Mouse (Mus musculus): ENCODE data around the gene Med18. TPM values are rescaled to one million over a fixed set of nuclear protein-coding genes. Genes with fewer than 3 reads are reported as not detected.
"Not testable (repeated sequence)": the region's sequence is repeated elsewhere in the genome, so short reads cannot be mapped to it uniquely, and the experiment has no call there.

Med18 gene
- total and polyA plus RNA-seq, 2 experiments from 2014 or later: 6.6 to 10.2 TPM

DNA sequence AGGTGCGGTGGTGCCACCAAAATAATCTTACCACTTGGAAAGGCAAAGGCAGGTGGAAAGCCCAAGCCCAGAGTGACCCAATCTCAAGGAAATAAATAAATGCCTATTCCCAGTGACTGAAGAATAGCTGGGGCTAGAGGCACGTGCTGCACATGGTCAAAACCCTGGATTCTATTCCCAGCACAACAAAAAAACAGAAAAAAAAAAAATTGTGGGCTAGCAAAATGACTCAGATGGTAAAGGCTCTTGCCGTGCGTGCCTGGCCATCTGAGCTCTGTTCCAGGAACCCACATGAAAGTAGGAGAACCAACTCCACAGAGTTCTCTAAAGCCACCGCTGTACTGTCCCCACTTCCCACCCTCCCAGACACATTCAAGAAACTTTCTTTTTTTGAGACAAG is 43.2 kb downstream of the Med18 start:
- ATAC-seq (ENCODE audit: insufficient read depth, low read depth): no peak
- H3K36me3 ChIP-seq (replicated peaks; ENCODE audit: control insufficient read depth, insufficient read depth, low read length): no peaks in the 10 kb centered on the region
- H3K27me3 ChIP-seq (ENCODE audit: control insufficient read depth, insufficient read depth, low read length): no peaks in the 10 kb centered on the region
- H3K27ac ChIP-seq (ENCODE audit: low read depth): peak overlapping the region; percentile 97; the same call in 1 of the 2 replicates
- 69% methylated on average over 5 of the region's 5 CpGs for WGBS
- H3K4me1 ChIP-seq (ENCODE audit: control insufficient read depth, insufficient read depth): peaks cover 23% of the 10 kb centered on the region; the same call in 1 of the 2 replicates
- peak overlapping the region; percentile 72 for H3K4me2 ChIP-seq (ENCODE audit: low read depth, low read length)
- H3K4me3 ChIP-seq (ENCODE audit: low read depth, low read length): peak overlapping the region; percentile 83; the same call in 1 of the 2 replicates
- no peaks in the 10 kb centered on the region for H3K9me3 ChIP-seq (replicated peaks; ENCODE audit: control insufficient read depth, low read length)
- no peak for DNase-seq (ENCODE audit: low spot score)
- 0 out of 2 replicates have a peak overlapping the region, but pooled peaks have one; percentile 86 for H3K9ac ChIP-seq (replicated peaks; ENCODE audit: low read depth, low read length)
- TF ChIP-seq EP300 (IDR thresholded peaks at IDR 0.05; ENCODE audit: low read depth): no peak
- TF ChIP-seq CTCF (IDR thresholded peaks at IDR 0.05; ENCODE audit: low read depth): no peak

DNA sequence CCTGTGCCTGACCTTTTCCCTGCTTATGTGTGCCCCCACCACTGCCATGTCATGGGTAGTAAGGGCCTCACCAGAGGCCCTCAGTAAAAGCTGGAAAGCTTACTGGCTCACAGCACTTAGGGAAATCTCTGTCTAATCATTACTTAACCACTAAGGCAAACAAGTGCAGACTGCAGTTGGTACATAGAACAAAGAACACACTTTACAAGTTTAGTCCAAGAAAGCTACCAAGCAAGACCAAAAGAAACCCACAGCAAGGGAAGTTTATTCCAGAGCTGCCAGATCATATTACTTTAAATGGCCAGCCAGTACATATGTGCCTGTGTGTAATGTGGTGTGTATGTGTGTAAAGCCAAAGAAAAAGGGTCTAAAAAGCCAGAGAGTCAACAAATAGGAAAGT is 47.8 kb downstream of the Med18 start:
- no peak overlapping the region for H3K27ac ChIP-seq (ENCODE audit: low read depth)
- H3K4me3 ChIP-seq (ENCODE audit: low read depth, low read length): no peak overlapping the region
- no peaks in the 10 kb centered on the region for H3K9me3 ChIP-seq (replicated peaks; ENCODE audit: control insufficient read depth, low read length)
- DNase-seq (ENCODE audit: low spot score) (no peak), ATAC-seq (ENCODE audit: insufficient read depth, low read depth) (no peak)
- H3K27me3 ChIP-seq (ENCODE audit: control insufficient read depth, insufficient read depth, low read length): no peaks in the 10 kb centered on the region
- H3K4me2 ChIP-seq (ENCODE audit: low read depth, low read length): no peak overlapping the region
- peaks cover 20% of the 10 kb centered on the region; the same call in 1 of the 2 replicates for H3K4me1 ChIP-seq (ENCODE audit: control insufficient read depth, insufficient read depth)
- H3K36me3 ChIP-seq (replicated peaks; ENCODE audit: control insufficient read depth, insufficient read depth, low read length): peaks cover 8% of the 10 kb centered on the region
- TF ChIP-seq EP300 (IDR thresholded peaks at IDR 0.05; ENCODE audit: low read depth) (no peak), CTCF (IDR thresholded peaks at IDR 0.05; ENCODE audit: low read depth) (no peak)
- H3K9ac ChIP-seq (replicated peaks; ENCODE audit: low read depth, low read length): no peak overlapping the region

DNA sequence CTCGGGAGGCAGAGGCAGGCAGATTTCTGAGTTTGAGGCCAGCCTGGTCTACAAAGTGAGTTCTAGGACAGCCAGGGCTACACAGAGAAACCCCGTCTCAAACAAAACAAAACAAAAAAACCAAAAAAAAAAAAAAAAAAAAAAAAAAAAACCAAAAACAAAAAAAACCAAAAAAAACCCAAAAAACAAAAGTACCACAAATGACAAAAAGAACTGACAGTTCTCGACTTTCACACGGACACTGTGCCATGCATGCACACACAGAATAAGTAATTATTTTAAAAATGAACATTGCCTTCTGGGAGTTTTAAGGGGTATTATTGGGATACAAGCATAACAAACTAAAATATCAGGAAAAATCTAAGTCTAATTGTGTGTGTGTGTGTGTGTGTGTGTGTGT is 50.5 kb downstream of the Med18 start:
- WGBS: 93% methylated on average over 4 of the region's 4 CpGs
- H3K4me2 ChIP-seq (ENCODE audit: low read depth, low read length); H3K9ac ChIP-seq (replicated peaks; ENCODE audit: low read depth, low read length); H3K4me1 ChIP-seq (ENCODE audit: control insufficient read depth, insufficient read depth); H3K9me3 ChIP-seq (replicated peaks; ENCODE audit: control insufficient read depth, low read length); H3K36me3 ChIP-seq (replicated peaks; ENCODE audit: control insufficient read depth, insufficient read depth, low read length); DNase-seq (ENCODE audit: low spot score); ATAC-seq (ENCODE audit: insufficient read depth, low read depth); H3K27me3 ChIP-seq (ENCODE audit: control insufficient read depth, insufficient read depth, low read length); H3K27ac ChIP-seq (ENCODE audit: low read depth); H3K4me3 ChIP-seq (ENCODE audit: low read depth, low read length): not testable (repeated sequence)

DNA sequence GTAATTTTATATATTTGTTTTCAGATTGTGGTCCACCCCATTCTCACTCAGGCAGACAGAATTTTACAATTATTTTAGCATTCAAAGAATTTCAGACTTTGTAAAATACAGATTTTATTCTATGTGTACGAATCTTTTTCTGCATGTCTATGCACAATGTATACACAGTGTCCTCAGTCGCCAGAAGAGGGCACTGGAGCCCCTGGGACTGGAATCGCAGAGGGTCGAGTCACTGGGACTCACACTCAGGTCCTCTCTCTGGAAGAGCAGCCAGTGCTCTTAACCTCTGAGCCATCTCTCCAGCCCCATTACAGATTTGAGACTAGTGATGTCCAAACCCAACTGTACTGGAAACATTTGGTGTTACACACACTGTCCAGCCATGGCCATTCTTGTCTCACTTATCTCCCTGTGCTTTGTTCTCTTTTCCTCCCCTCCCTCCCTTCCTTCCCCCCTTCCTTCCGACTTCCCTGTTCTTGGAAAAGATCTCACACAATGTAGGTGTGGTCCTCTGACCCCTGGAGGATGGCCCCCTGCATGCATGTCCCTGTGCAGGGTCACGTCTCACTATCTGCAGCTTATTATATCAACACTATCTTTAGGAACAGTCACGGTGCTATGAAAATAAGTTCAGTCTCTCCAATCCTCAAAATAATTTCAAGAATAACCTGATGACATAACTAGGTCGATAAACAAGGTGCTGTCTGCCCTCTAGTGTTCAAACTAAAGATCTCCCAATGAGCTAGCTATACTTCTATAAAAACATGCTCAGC is 52.2 kb downstream of the Med18 start:
- no peaks in the 10 kb centered on the region for H3K9me3 ChIP-seq (replicated peaks; ENCODE audit: control insufficient read depth, low read length)
- DNase-seq (ENCODE audit: low spot score): peak; percentile 85
- TF ChIP-seq CTCF (IDR thresholded peaks at IDR 0.05; ENCODE audit: low read depth): peak; percentile 69
- TF ChIP-seq EP300 (IDR thresholded peaks at IDR 0.05; ENCODE audit: low read depth): peak; percentile 88
- no peak overlapping the region for H3K4me3 ChIP-seq (ENCODE audit: low read depth, low read length)
- peak overlapping the region; percentile 67 for H3K27ac ChIP-seq (ENCODE audit: low read depth)
- H3K9ac ChIP-seq (replicated peaks; ENCODE audit: low read depth, low read length): no peak overlapping the region
- H3K27me3 ChIP-seq (ENCODE audit: control insufficient read depth, insufficient read depth, low read length): no peaks in the 10 kb centered on the region
- H3K4me1 ChIP-seq (ENCODE audit: control insufficient read depth, insufficient read depth): peaks cover 3% of the 10 kb centered on the region; the same call in 1 of the 2 replicates
- WGBS: 31% methylated on average over 8 of the region's 8 CpGs
- H3K4me2 ChIP-seq (ENCODE audit: low read depth, low read length): no peak overlapping the region
- H3K36me3 ChIP-seq (replicated peaks; ENCODE audit: control insufficient read depth, insufficient read depth, low read length): peaks cover 8% of the 10 kb centered on the region
- ATAC-seq (ENCODE audit: insufficient read depth, low read depth): peak; percentile 80

DNA sequence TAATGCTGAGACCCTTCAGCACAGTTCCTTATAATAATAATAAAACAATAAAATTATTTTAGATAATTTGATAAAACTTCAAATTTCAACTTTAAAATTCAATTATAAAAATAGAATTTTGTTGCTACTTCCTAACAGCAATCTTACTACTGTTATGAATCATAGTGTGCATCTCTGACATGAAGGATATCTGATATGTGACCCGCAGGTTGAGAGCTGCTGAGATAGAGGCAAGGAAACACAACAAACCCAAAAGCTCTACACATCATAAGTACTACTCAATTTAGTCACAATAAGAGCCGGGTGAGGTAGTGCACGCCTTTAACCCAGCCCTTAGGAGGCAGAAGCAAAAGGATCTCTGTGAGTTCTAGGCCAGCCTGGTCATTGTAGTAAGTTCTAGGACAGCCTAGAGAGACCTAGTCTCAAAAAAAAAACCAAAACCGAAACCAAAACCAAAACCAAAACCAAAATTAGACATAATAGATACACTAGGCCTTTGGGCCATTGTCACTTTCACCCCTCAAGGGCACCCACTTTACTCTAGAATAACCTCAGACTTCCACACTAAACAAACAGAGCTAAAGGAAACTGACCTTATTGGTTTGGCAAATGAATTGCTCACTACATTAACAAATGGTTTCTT is 54.0 kb downstream of the Med18 start:
- no peak overlapping the region for H3K27ac ChIP-seq (ENCODE audit: low read depth)
- no peak overlapping the region for H3K4me2 ChIP-seq (ENCODE audit: low read depth, low read length)
- peaks cover 8% of the 10 kb centered on the region for H3K36me3 ChIP-seq (replicated peaks; ENCODE audit: control insufficient read depth, insufficient read depth, low read length)
- H3K4me3 ChIP-seq (ENCODE audit: low read depth, low read length): no peak overlapping the region
- 82% methylated on average over 4 of the region's 4 CpGs for WGBS
- no peak for TF ChIP-seq CTCF (IDR thresholded peaks at IDR 0.05; ENCODE audit: low read depth)
- TF ChIP-seq EP300 (IDR thresholded peaks at IDR 0.05; ENCODE audit: low read depth): no peak
- H3K9ac ChIP-seq (replicated peaks; ENCODE audit: low read depth, low read length): no peak overlapping the region
- no peaks in the 10 kb centered on the region for H3K9me3 ChIP-seq (replicated peaks; ENCODE audit: control insufficient read depth, low read length)
- H3K27me3 ChIP-seq (ENCODE audit: control insufficient read depth, insufficient read depth, low read length): no peaks in the 10 kb centered on the region
- H3K4me1 ChIP-seq (ENCODE audit: control insufficient read depth, insufficient read depth): peaks cover 8% of the 10 kb centered on the region; the same call in 1 of the 2 replicates
- DNase-seq (ENCODE audit: low spot score) (no peak), ATAC-seq (ENCODE audit: insufficient read depth, low read depth) (no peak)

Other genes with a start within 250 kb of the Med18 start
- 7.6 and 12.4 TPM in 2 replicates for gene Gmeb1, start 202.3 kb downstream of the Med18 start, total RNA-seq (2014; rRNA removed; ENCODE audit: low replicate concordance)
- 16.4 and 17.0 TPM in 2 replicates for gene Gmeb1, start 202.3 kb downstream of the Med18 start, polyA plus RNA-seq (2015; fragmentation: Nextera tagmentation; extraction: Ambion mirVana)
- gene Taf12, start 189.5 kb downstream of the Med18 start, total RNA-seq (2014; rRNA removed; ENCODE audit: low replicate concordance): 7.5 and 8.4 TPM in 2 replicates
- gene Taf12, start 189.5 kb downstream of the Med18 start, polyA plus RNA-seq (2015; fragmentation: Nextera tagmentation; extraction: Ambion mirVana): 30.5 and 34.2 TPM in 2 replicates
- gene Rab42, start 160.5 kb downstream of the Med18 start, total RNA-seq (2014; rRNA removed; ENCODE audit: low replicate concordance): 1.2 TPM in 1 of 2 replicates, not detected in the other
- 2.9 and 3.9 TPM in 2 replicates for gene Rab42, start 160.5 kb downstream of the Med18 start, polyA plus RNA-seq (2015; fragmentation: Nextera tagmentation; extraction: Ambion mirVana)
- gene Trnau1ap, start 134.4 kb downstream of the Med18 start, total RNA-seq (2014; rRNA removed; ENCODE audit: low replicate concordance): 51.3 and 69.0 TPM in 2 replicates
- gene Trnau1ap, start 134.4 kb downstream of the Med18 start, polyA plus RNA-seq (2015; fragmentation: Nextera tagmentation; extraction: Ambion mirVana): 63.2 and 65.1 TPM in 2 replicates
- 20.6 and 20.8 TPM in 2 replicates for gene Rcc1, start 110.3 kb downstream of the Med18 start, total RNA-seq (2014; rRNA removed; ENCODE audit: low replicate concordance)
- 17.1 and 18.6 TPM in 2 replicates for gene Rcc1, start 110.3 kb downstream of the Med18 start, polyA plus RNA-seq (2015; fragmentation: Nextera tagmentation; extraction: Ambion mirVana)
- gene Phactr4, start 41.4 kb downstream of the Med18 start, total RNA-seq (2014; rRNA removed; ENCODE audit: low replicate concordance): 4.4 and 9.5 TPM in 2 replicates
- 9.3 and 10.0 TPM in 2 replicates for gene Phactr4, start 41.4 kb downstream of the Med18 start, polyA plus RNA-seq (2015; fragmentation: Nextera tagmentation; extraction: Ambion mirVana)
- 6.2 and 8.9 TPM in 2 replicates for gene Sesn2, start 46.6 kb upstream of the Med18 start, total RNA-seq (2014; rRNA removed; ENCODE audit: low replicate concordance)
- 5.0 and 5.2 TPM in 2 replicates for gene Sesn2, start 46.6 kb upstream of the Med18 start, polyA plus RNA-seq (2015; fragmentation: Nextera tagmentation; extraction: Ambion mirVana)
- gene Atpif1, start 69.7 kb upstream of the Med18 start, total RNA-seq (2014; rRNA removed; ENCODE audit: low replicate concordance): 340 and 524 TPM in 2 replicates
- gene Atpif1, start 69.7 kb upstream of the Med18 start, polyA plus RNA-seq (2015; fragmentation: Nextera tagmentation; extraction: Ambion mirVana): 2,178 and 2,289 TPM in 2 replicates
- gene Dnajc8, start 71.6 kb upstream of the Med18 start, total RNA-seq (2014; rRNA removed; ENCODE audit: low replicate concordance): 64.0 and 104 TPM in 2 replicates
- gene Dnajc8, start 71.6 kb upstream of the Med18 start, polyA plus RNA-seq (2015; fragmentation: Nextera tagmentation; extraction: Ambion mirVana): 94.1 and 96.2 TPM in 2 replicates
- 0.08 and 1.5 TPM in 2 replicates for gene Ptafr, start 100.1 kb upstream of the Med18 start, total RNA-seq (2014; rRNA removed; ENCODE audit: low replicate concordance)
- gene Ptafr, start 100.1 kb upstream of the Med18 start, polyA plus RNA-seq (2015; fragmentation: Nextera tagmentation; extraction: Ambion mirVana): 0.61 and 0.71 TPM in 2 replicates
- 22.7 and 54.6 TPM in 2 replicates for gene Eya3, start 175.1 kb upstream of the Med18 start, total RNA-seq (2014; rRNA removed; ENCODE audit: low replicate concordance)
- gene Eya3, start 175.1 kb upstream of the Med18 start, polyA plus RNA-seq (2015; fragmentation: Nextera tagmentation; extraction: Ambion mirVana): 14.0 and 14.5 TPM in 2 replicates

Measured in heart, postnatal 0 days (tissue).